Mouse (Mus musculus): ENCODE data around the gene Gss. TPM values are rescaled to one million over a fixed set of nuclear protein-coding genes. Genes with fewer than 3 reads are reported as not detected.

Gss gene
- polyA plus RNA-seq (2015; fragmentation: Nextera tagmentation; extraction: Ambion mirVana): 47.9 and 54.2 TPM in 2 replicates

GRCm38 (mm10) chr2:155592137-155592853 lies at the start of gene Gss:
Gene Gss (minus strand): TSS chr2:155592810.
- no peaks in the 10 kb centered on the region for H3K27me3 ChIP-seq (ENCODE audit: control insufficient read depth, insufficient read depth, low read length)
- H3K4me1 ChIP-seq (replicated peaks; ENCODE audit: control insufficient read depth, insufficient read depth): no peaks in the 10 kb centered on the region
- peak; percentile 83 for ATAC-seq (ENCODE audit: low FRiP score, low TSS enrichment)
- H3K9me3 ChIP-seq (ENCODE audit: control insufficient read depth, low read length): no peaks in the 10 kb centered on the region
- no peak for TF ChIP-seq CTCF (IDR thresholded peaks at IDR 0.05; ENCODE audit: low read depth)
- TF ChIP-seq EP300 (optimal IDR thresholded peaks at IDR 0.05): no peak
- H3K4me3 ChIP-seq (ENCODE audit: low read depth, low read length): peak within 1 kb of the TSS; percentile 66
- H3K4me2 ChIP-seq (replicated peaks; ENCODE audit: low read depth): peak within 1 kb of the TSS; percentile 60
- under 1% methylated on average over 53 of the region's 53 CpGs for WGBS
- H3K36me3 ChIP-seq (ENCODE audit: control insufficient read depth, insufficient read depth, low read length): no peaks in the 10 kb centered on the region
- peak within 1 kb of the TSS; percentile 86 for H3K27ac ChIP-seq (replicated peaks)
- peak within 1 kb of the TSS; percentile 72 for H3K9ac ChIP-seq (ENCODE audit: low read length)
- peak; percentile 99 for DNase-seq (ENCODE audit: low spot score)

- WGBS: 78% methylated on average over 18 of the region's 18 CpGs
- Histone ChIP-seq H3K4me3 (ENCODE audit: low read depth, low read length) (no peak overlapping the region), H3K27ac (replicated peaks) (no peak overlapping the region), H3K27me3 (ENCODE audit: control insufficient read depth, insufficient read depth, low read length) (no peaks in the 10 kb centered on the region), H3K4me1 (replicated peaks; ENCODE audit: control insufficient read depth, insufficient read depth) (no peaks in the 10 kb centered on the region), H3K9ac (ENCODE audit: low read length) (no peak overlapping the region), H3K9me3 (ENCODE audit: control insufficient read depth, low read length) (no peaks in the 10 kb centered on the region), H3K4me2 (replicated peaks; ENCODE audit: low read depth) (no peak overlapping the region), H3K36me3 (ENCODE audit: control insufficient read depth, insufficient read depth, low read length) (peaks cover 54% of the 10 kb centered on the region)
- TF ChIP-seq EP300 (optimal IDR thresholded peaks at IDR 0.05) (no peak), CTCF (IDR thresholded peaks at IDR 0.05; ENCODE audit: low read depth) (no peak)
- DNase-seq (ENCODE audit: low spot score) (peak; percentile 63), ATAC-seq (ENCODE audit: low FRiP score, low TSS enrichment) (peak; percentile 57)
These were observed 49.2 kb upstream of the Gss start for GRCm38 (mm10) chr2:155641540-155642472.

- no peak for ATAC-seq (ENCODE audit: low FRiP score, low TSS enrichment)
- H3K9ac ChIP-seq (ENCODE audit: low read length): no peak overlapping the region
- no peaks in the 10 kb centered on the region for H3K4me1 ChIP-seq (replicated peaks; ENCODE audit: control insufficient read depth, insufficient read depth)
- no peak overlapping the region for H3K27ac ChIP-seq (replicated peaks)
- TF ChIP-seq CTCF (IDR thresholded peaks at IDR 0.05; ENCODE audit: low read depth): no peak
- no peak for TF ChIP-seq EP300 (optimal IDR thresholded peaks at IDR 0.05)
- H3K4me2 ChIP-seq (replicated peaks; ENCODE audit: low read depth): no peak overlapping the region
- WGBS: 86% methylated on average over 6 of the region's 6 CpGs
- H3K27me3 ChIP-seq (ENCODE audit: control insufficient read depth, insufficient read depth, low read length): no peaks in the 10 kb centered on the region
- H3K4me3 ChIP-seq (ENCODE audit: low read depth, low read length): no peak overlapping the region
- no peaks in the 10 kb centered on the region for H3K9me3 ChIP-seq (ENCODE audit: control insufficient read depth, low read length)
- no peak for DNase-seq (ENCODE audit: low spot score)
- H3K36me3 ChIP-seq (ENCODE audit: control insufficient read depth, insufficient read depth, low read length): peaks cover 52% of the 10 kb centered on the region
These were observed 48.0 kb upstream of the Gss start for GRCm38 (mm10) chr2:155640656-155641055.

GRCm38 (mm10) chr2:155637411-155637810 lies 44.8 kb upstream of the Gss start:
- H3K27ac ChIP-seq (replicated peaks): no peak overlapping the region
- no peak overlapping the region for H3K9ac ChIP-seq (ENCODE audit: low read length)
- peaks cover 54% of the 10 kb centered on the region for H3K36me3 ChIP-seq (ENCODE audit: control insufficient read depth, insufficient read depth, low read length)
- no peak for ATAC-seq (ENCODE audit: low FRiP score, low TSS enrichment)
- no peaks in the 10 kb centered on the region for H3K9me3 ChIP-seq (ENCODE audit: control insufficient read depth, low read length)
- H3K4me3 ChIP-seq (ENCODE audit: low read depth, low read length): no peak overlapping the region
- DNase-seq (ENCODE audit: low spot score): no peak
- H3K27me3 ChIP-seq (ENCODE audit: control insufficient read depth, insufficient read depth, low read length): no peaks in the 10 kb centered on the region
- TF ChIP-seq CTCF (IDR thresholded peaks at IDR 0.05; ENCODE audit: low read depth): no peak
- TF ChIP-seq EP300 (optimal IDR thresholded peaks at IDR 0.05): no peak
- WGBS: 81% methylated on average over 4 of the region's 4 CpGs
- no peaks in the 10 kb centered on the region for H3K4me1 ChIP-seq (replicated peaks; ENCODE audit: control insufficient read depth, insufficient read depth)
- H3K4me2 ChIP-seq (replicated peaks; ENCODE audit: low read depth): no peak overlapping the region

GRCm38 (mm10) chr2:155636881-155637280 lies 44.3 kb upstream of the Gss start:
- Histone ChIP-seq H3K9me3 (ENCODE audit: control insufficient read depth, low read length) (no peaks in the 10 kb centered on the region), H3K36me3 (ENCODE audit: control insufficient read depth, insufficient read depth, low read length) (peaks cover 57% of the 10 kb centered on the region), H3K27me3 (ENCODE audit: control insufficient read depth, insufficient read depth, low read length) (no peaks in the 10 kb centered on the region), H3K4me3 (ENCODE audit: low read depth, low read length) (no peak overlapping the region), H3K4me2 (replicated peaks; ENCODE audit: low read depth) (no peak overlapping the region), H3K4me1 (replicated peaks; ENCODE audit: control insufficient read depth, insufficient read depth) (no peaks in the 10 kb centered on the region), H3K27ac (replicated peaks) (no peak overlapping the region), H3K9ac (ENCODE audit: low read length) (no peak overlapping the region)
- DNase-seq (ENCODE audit: low spot score): no peak
- no peak for ATAC-seq (ENCODE audit: low FRiP score, low TSS enrichment)
- TF ChIP-seq CTCF (IDR thresholded peaks at IDR 0.05; ENCODE audit: low read depth) (no peak), EP300 (optimal IDR thresholded peaks at IDR 0.05) (no peak)

Measured in stomach, postnatal 0 days (tissue).